Mouse (Mus musculus) cerebellum, adult 9-11 months (tissue): Measurements from ENCODE around the gene H2-Aa.
"Not testable (repeated sequence)": the region's sequence is repeated elsewhere in the genome, so short reads cannot be mapped to it uniquely, and the experiment has no call there.

Experiments
- DNase-seq: peaks from one replicate; pipeline ENCODE4 v3.0.0; 2022

Gene H2-Aa

GRCm38 (mm10) chr17:34287648-34288047 is at the start of gene H2-Aa:
TSS of gene H2-Aa (minus strand) at chr17:34287823.
- DNase-seq: peak; percentile 51

GRCm38 (mm10) chr17:34331200-34331599 is 43.6 kb upstream of the H2-Aa start:
- DNase-seq: no peak

GRCm38 (mm10) chr17:34329807-34330206 is 42.2 kb upstream of the H2-Aa start:
- no peak for DNase-seq

- no peak for DNase-seq
These were observed 38.8 kb upstream of the H2-Aa start for GRCm38 (mm10) chr17:34326373-34326772.

- no peak for DNase-seq
These were observed 37.8 kb upstream of the H2-Aa start, which contains the start of gene H2-Eb2 for GRCm38 (mm10) chr17:34325436-34325835. TSS of gene H2-Eb2 (plus strand) at chr17:34325665.

- DNase-seq: no peak
These were observed 29.7 kb upstream of the H2-Aa start for GRCm38 (mm10) chr17:34317275-34317674.

- DNase-seq: no peak
These were observed 29.1 kb upstream of the H2-Aa start for GRCm38 (mm10) chr17:34316697-34317096.

GRCm38 (mm10) chr17:34315512-34315911 is 27.9 kb upstream of the H2-Aa start:
- DNase-seq: no peak

- DNase-seq: no peak
These were observed 26.7 kb upstream of the H2-Aa start for GRCm38 (mm10) chr17:34314286-34314685.

- peak; percentile 28 for DNase-seq
These were observed 25.8 kb upstream of the H2-Aa start for GRCm38 (mm10) chr17:34313393-34313792.

GRCm38 (mm10) chr17:34312185-34312584 is 24.6 kb upstream of the H2-Aa start:
- DNase-seq: no peak

GRCm38 (mm10) chr17:34310526-34310925 is 22.9 kb upstream of the H2-Aa start:
- not testable (repeated sequence) for DNase-seq

- DNase-seq: peak; percentile 56
These were observed 22.2 kb upstream of the H2-Aa start for GRCm38 (mm10) chr17:34309683-34310385.

- no peak for DNase-seq
These were observed 21.6 kb upstream of the H2-Aa start for GRCm38 (mm10) chr17:34309225-34309624.

GRCm38 (mm10) chr17:34308161-34308560 is 20.5 kb upstream of the H2-Aa start:
- DNase-seq: no peak

- no peak for DNase-seq
These were observed 19.6 kb upstream of the H2-Aa start for GRCm38 (mm10) chr17:34307216-34307615.

- no peak for DNase-seq
These were observed 18.8 kb upstream of the H2-Aa start for GRCm38 (mm10) chr17:34306407-34306806.

GRCm38 (mm10) chr17:34305380-34306030 is 17.9 kb upstream of the H2-Aa start, which contains the start of gene H2-Eb1:
TSS of gene H2-Eb1 (plus strand) at chr17:34305867.
- peak; percentile 63 for DNase-seq

- peak; percentile 27 for DNase-seq
These were observed 17.1 kb upstream of the H2-Aa start for GRCm38 (mm10) chr17:34304751-34305150.

GRCm38 (mm10) chr17:34303789-34304188 is 16.2 kb upstream of the H2-Aa start:
- no peak for DNase-seq

- DNase-seq: no peak
These were observed 14.1 kb upstream of the H2-Aa start for GRCm38 (mm10) chr17:34301670-34302190.

GRCm38 (mm10) chr17:34300691-34301566 is 13.3 kb upstream of the H2-Aa start:
- no peak for DNase-seq

GRCm38 (mm10) chr17:34300071-34300470 is 12.4 kb upstream of the H2-Aa start:
- no peak for DNase-seq
